Comparison of ENCODE assay signal across 1 mouse cellular context in genomic region chr13:21418865-21419264, GRCm38 (mm10).
A peak's percentile ranks its signal among the peaks of the same experiment; 100 is the strongest.
TF ChIP-seq lines count a peak whose summit lies in the region.

No protein-coding gene starts in this region.

TF ChIP-seq in MEL, 35 proteins besides CTCF, POLR2A, EP300 and RAD21 (continued from another document):
- TF ChIP-seq ELF1 (IDR thresholded peaks at IDR 0.05; ENCODE audit: low read depth, low read length) (no peak), MAX (IDR thresholded peaks at IDR 0.05; ENCODE audit: low read length) (peak; percentile 53)
